Mouse (Mus musculus): ENCODE measurements around the gene Dyrk3.

DNA sequence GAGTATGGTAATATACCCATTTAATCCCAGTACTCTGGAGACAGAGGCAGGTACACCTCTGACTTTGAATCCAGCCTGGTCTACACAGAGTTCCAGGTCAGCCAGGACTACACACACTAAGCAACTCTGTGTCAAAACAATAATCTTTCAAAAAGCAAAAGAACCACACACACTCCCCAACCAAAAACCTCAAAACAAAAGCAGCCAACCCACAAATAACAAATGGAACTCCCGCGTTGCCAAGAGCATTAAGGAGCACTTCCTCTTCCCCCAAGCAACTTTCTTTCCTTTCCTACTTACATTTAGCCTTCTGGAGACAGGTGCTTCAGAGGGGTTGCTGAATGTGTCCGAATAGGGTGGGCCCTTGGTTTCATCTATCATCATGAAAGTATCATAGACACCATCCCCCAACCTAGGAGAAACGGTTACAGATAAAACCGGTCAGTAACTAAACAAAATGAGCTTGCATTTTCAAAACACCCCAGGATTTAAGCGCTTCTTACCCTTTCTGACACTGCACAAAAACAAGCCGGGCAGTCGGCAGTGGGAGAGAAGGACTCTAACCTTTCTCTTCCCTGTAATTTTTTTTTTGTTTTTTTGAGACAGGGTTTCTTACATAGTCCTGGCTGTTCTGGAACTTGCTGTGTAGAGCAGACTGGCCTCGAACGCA, 2.0 kb downstream of the Dyrk3 start:
- TF ChIP-seq CTCF (IDR thresholded peaks at IDR 0.05; ENCODE audit: low read depth, low read length) (no peak), POLR2A (IDR thresholded peaks at IDR 0.05; ENCODE audit: insufficient read depth, low read length) (no peak)

Measured in ES-Bruce4 (cell line).